Mouse (Mus musculus): Measurements from ENCODE around the gene Krt87.

The Krt87 gene

GRCm38 (mm10) chr15:101413916-101414635 is 24.5 kb downstream of the Krt87 start:
- H3K4me1 ChIP-seq (replicated peaks; ENCODE audit: low read depth, low read length): peaks cover 27% of the 10 kb centered on the region
- H3K9me3 ChIP-seq (ENCODE audit: low read length): no peaks in the 10 kb centered on the region
- no peak overlapping the region for H3K4me3 ChIP-seq (replicated peaks; ENCODE audit: low read length)
- H3K27me3 ChIP-seq (ENCODE audit: insufficient read depth, low read length): peaks cover 53% of the 10 kb centered on the region
- TF ChIP-seq CTCF (conservative IDR thresholded peaks at IDR 0.05; ENCODE audit: low read length) (no peak), NANOG (IDR thresholded peaks at IDR 0.05; ENCODE audit: borderline replicate concordance, low read length) (no peak), POU5F1 (IDR thresholded peaks at IDR 0.05; ENCODE audit: borderline replicate concordance, low read length) (no peak)
- no peaks in the 10 kb centered on the region for H3K36me3 ChIP-seq (ENCODE audit: insufficient read depth, low read length)

- H3K9me3 ChIP-seq (ENCODE audit: low read length): no peaks in the 10 kb centered on the region
- peaks cover 54% of the 10 kb centered on the region for H3K27me3 ChIP-seq (ENCODE audit: insufficient read depth, low read length)
- no peak for TF ChIP-seq CTCF (conservative IDR thresholded peaks at IDR 0.05; ENCODE audit: low read length)
- H3K4me1 ChIP-seq (replicated peaks; ENCODE audit: low read depth, low read length): peaks cover 27% of the 10 kb centered on the region
- H3K4me3 ChIP-seq (replicated peaks; ENCODE audit: low read length): peak overlapping the region; percentile 69
- no peaks in the 10 kb centered on the region for H3K36me3 ChIP-seq (ENCODE audit: insufficient read depth, low read length)
Observed at GRCm38 (mm10) chr15:101412188-101412587, 26.4 kb downstream of the Krt87 start.

GRCm38 (mm10) chr15:101410775-101411174 is 27.8 kb downstream of the Krt87 start, which contains the start of gene Krt7:
TSS of gene Krt7 (plus strand) at chr15:101411043.
- Histone ChIP-seq H3K4me1 (replicated peaks; ENCODE audit: low read depth, low read length) (peaks cover 27% of the 10 kb centered on the region), H3K4me3 (replicated peaks; ENCODE audit: low read length) (peak within 1 kb of the TSS; percentile 69; the same call in 1 of the 2 replicates), H3K27me3 (ENCODE audit: insufficient read depth, low read length) (peaks cover 59% of the 10 kb centered on the region), H3K9me3 (ENCODE audit: low read length) (no peaks in the 10 kb centered on the region), H3K36me3 (ENCODE audit: insufficient read depth, low read length) (no peaks in the 10 kb centered on the region)
- no peak for TF ChIP-seq POU5F1 (IDR thresholded peaks at IDR 0.05; ENCODE audit: borderline replicate concordance, low read length)
- no peak for TF ChIP-seq CTCF (conservative IDR thresholded peaks at IDR 0.05; ENCODE audit: low read length)
- no peak for TF ChIP-seq NANOG (IDR thresholded peaks at IDR 0.05; ENCODE audit: borderline replicate concordance, low read length)

- Histone ChIP-seq H3K36me3 (ENCODE audit: insufficient read depth, low read length) (no peaks in the 10 kb centered on the region), H3K4me3 (replicated peaks; ENCODE audit: low read length) (no peak overlapping the region), H3K27me3 (ENCODE audit: insufficient read depth, low read length) (peaks cover 20% of the 10 kb centered on the region), H3K4me1 (replicated peaks; ENCODE audit: low read depth, low read length) (no peaks in the 10 kb centered on the region), H3K9me3 (ENCODE audit: low read length) (no peaks in the 10 kb centered on the region; the same call in 1 of the 2 replicates)
- TF ChIP-seq CTCF (conservative IDR thresholded peaks at IDR 0.05; ENCODE audit: low read length) (no peak), POU5F1 (IDR thresholded peaks at IDR 0.05; ENCODE audit: borderline replicate concordance, low read length) (no peak), NANOG (IDR thresholded peaks at IDR 0.05; ENCODE audit: borderline replicate concordance, low read length) (no peak)
Observed at GRCm38 (mm10) chr15:101398269-101398668, 40.3 kb downstream of the Krt87 start.

GRCm38 (mm10) chr15:101397683-101398082 is 40.9 kb downstream of the Krt87 start:
- H3K27me3 ChIP-seq (ENCODE audit: insufficient read depth, low read length): peaks cover 24% of the 10 kb centered on the region
- no peaks in the 10 kb centered on the region for H3K36me3 ChIP-seq (ENCODE audit: insufficient read depth, low read length)
- H3K4me3 ChIP-seq (replicated peaks; ENCODE audit: low read length): no peak overlapping the region
- no peaks in the 10 kb centered on the region; the same call in 1 of the 2 replicates for H3K9me3 ChIP-seq (ENCODE audit: low read length)
- no peaks in the 10 kb centered on the region for H3K4me1 ChIP-seq (replicated peaks; ENCODE audit: low read depth, low read length)
- TF ChIP-seq POU5F1 (IDR thresholded peaks at IDR 0.05; ENCODE audit: borderline replicate concordance, low read length): no peak
- no peak for TF ChIP-seq NANOG (IDR thresholded peaks at IDR 0.05; ENCODE audit: borderline replicate concordance, low read length)
- no peak for TF ChIP-seq CTCF (conservative IDR thresholded peaks at IDR 0.05; ENCODE audit: low read length)

- H3K9me3 ChIP-seq (ENCODE audit: low read length): no peaks in the 10 kb centered on the region; the same call in 1 of the 2 replicates
- no peaks in the 10 kb centered on the region for H3K36me3 ChIP-seq (ENCODE audit: insufficient read depth, low read length)
- peaks cover 23% of the 10 kb centered on the region; the same call in 1 of the 2 replicates for H3K27me3 ChIP-seq (ENCODE audit: insufficient read depth, low read length)
- H3K4me3 ChIP-seq (replicated peaks; ENCODE audit: low read length): no peak overlapping the region
- no peaks in the 10 kb centered on the region for H3K4me1 ChIP-seq (replicated peaks; ENCODE audit: low read depth, low read length)
- TF ChIP-seq POU5F1 (IDR thresholded peaks at IDR 0.05; ENCODE audit: borderline replicate concordance, low read length) (no peak), CTCF (conservative IDR thresholded peaks at IDR 0.05; ENCODE audit: low read length) (no peak), NANOG (IDR thresholded peaks at IDR 0.05; ENCODE audit: borderline replicate concordance, low read length) (no peak)
Observed at GRCm38 (mm10) chr15:101396921-101397320, 41.7 kb downstream of the Krt87 start.

GRCm38 (mm10) chr15:101396466-101396865 is 42.1 kb downstream of the Krt87 start:
- H3K27me3 ChIP-seq (ENCODE audit: insufficient read depth, low read length): peaks cover 28% of the 10 kb centered on the region; the same call in 1 of the 2 replicates
- H3K9me3 ChIP-seq (ENCODE audit: low read length): no peaks in the 10 kb centered on the region; the same call in 1 of the 2 replicates
- TF ChIP-seq NANOG (IDR thresholded peaks at IDR 0.05; ENCODE audit: borderline replicate concordance, low read length) (no peak), CTCF (conservative IDR thresholded peaks at IDR 0.05; ENCODE audit: low read length) (no peak), POU5F1 (IDR thresholded peaks at IDR 0.05; ENCODE audit: borderline replicate concordance, low read length) (no peak)
- H3K36me3 ChIP-seq (ENCODE audit: insufficient read depth, low read length): no peaks in the 10 kb centered on the region
- no peak overlapping the region for H3K4me3 ChIP-seq (replicated peaks; ENCODE audit: low read length)
- H3K4me1 ChIP-seq (replicated peaks; ENCODE audit: low read depth, low read length): no peaks in the 10 kb centered on the region

- H3K36me3 ChIP-seq (ENCODE audit: insufficient read depth, low read length): no peaks in the 10 kb centered on the region
- peaks cover 28% of the 10 kb centered on the region; the same call in 1 of the 2 replicates for H3K27me3 ChIP-seq (ENCODE audit: insufficient read depth, low read length)
- TF ChIP-seq POU5F1 (IDR thresholded peaks at IDR 0.05; ENCODE audit: borderline replicate concordance, low read length) (no peak), CTCF (conservative IDR thresholded peaks at IDR 0.05; ENCODE audit: low read length) (peak; percentile 16; the same call in 1 of the 2 replicates), NANOG (IDR thresholded peaks at IDR 0.05; ENCODE audit: borderline replicate concordance, low read length) (no peak)
- no peaks in the 10 kb centered on the region; the same call in 1 of the 2 replicates for H3K9me3 ChIP-seq (ENCODE audit: low read length)
- H3K4me3 ChIP-seq (replicated peaks; ENCODE audit: low read length): no peak overlapping the region
- H3K4me1 ChIP-seq (replicated peaks; ENCODE audit: low read depth, low read length): no peaks in the 10 kb centered on the region
Observed at GRCm38 (mm10) chr15:101394908-101395307, 43.7 kb downstream of the Krt87 start.
